Mouse (Mus musculus): ENCODE measurements at regions not wholly inside any gene's neighbourhood (a gene's known extent, or its start where the extent isn't known, plus 50 kb on each side); places are given as distances from the start of the nearest gene placed in this dataset.
A peak's percentile ranks its signal among the peaks of the same experiment; 100 is the strongest.

GRCm38 (mm10) chr8:64342397-64342796, 136.3 kb upstream of the Tll1 start:
- no peak for DNase-seq (ENCODE audit: low spot score)

GRCm38 (mm10) chr8:64337356-64337755, 131.3 kb upstream of the Tll1 start:
- DNase-seq (ENCODE audit: low spot score) = no peak

GRCm38 (mm10) chr8:64336546-64336945, 130.5 kb upstream of the Tll1 start:
- no peak for DNase-seq (ENCODE audit: low spot score)

GRCm38 (mm10) chr8:64335495-64335894, 129.4 kb upstream of the Tll1 start:
- DNase-seq (ENCODE audit: low spot score) = no peak

- peak; percentile 36 for DNase-seq (ENCODE audit: low spot score)
Measured at GRCm38 (mm10) chr8:64323985-64324384, 117.9 kb upstream of the Tll1 start.

GRCm38 (mm10) chr8:64320343-64320742, 114.3 kb upstream of the Tll1 start:
- no peak for DNase-seq (ENCODE audit: low spot score)

GRCm38 (mm10) chr8:64319220-64319820, 113.2 kb upstream of the Tll1 start:
- no peak for DNase-seq (ENCODE audit: low spot score)

GRCm38 (mm10) chr8:64318524-64319219, 112.6 kb upstream of the Tll1 start:
- peak; percentile 58 for DNase-seq (ENCODE audit: low spot score)

- DNase-seq (ENCODE audit: low spot score) = no peak
Measured at GRCm38 (mm10) chr8:64317815-64318214, 111.7 kb upstream of the Tll1 start.

GRCm38 (mm10) chr8:64307995-64308394, 101.9 kb upstream of the Tll1 start:
- no peak for DNase-seq (ENCODE audit: low spot score)

GRCm38 (mm10) chr8:64282806-64283205, 76.7 kb upstream of the Tll1 start:
- peak; percentile 26 for DNase-seq (ENCODE audit: low spot score)

GRCm38 (mm10) chr8:64281598-64281997, 75.5 kb upstream of the Tll1 start:
- DNase-seq (ENCODE audit: low spot score) = no peak

- no peak for DNase-seq (ENCODE audit: low spot score)
Measured at GRCm38 (mm10) chr8:64280391-64280790, 74.3 kb upstream of the Tll1 start.

GRCm38 (mm10) chr8:64276058-64276457, 70.0 kb upstream of the Tll1 start:
- DNase-seq (ENCODE audit: low spot score) = no peak

GRCm38 (mm10) chr8:64265304-64265945, 59.4 kb upstream of the Tll1 start:
- DNase-seq (ENCODE audit: low spot score) = no peak

All from retina, embryonic 14.5 days (tissue).